Mouse (Mus musculus): Measurements from ENCODE around the gene Insrr. TPM values are rescaled to one million over a fixed set of nuclear protein-coding genes. Genes with fewer than 3 reads are reported as not detected.

Gene Insrr
- 0.04 and 0.23 TPM in 2 replicates for polyA plus RNA-seq (2015; fragmentation: Nextera tagmentation; extraction: Ambion mirVana)

GRCm38 (mm10) chr3:87796736-87797334 is at the start of gene Insrr:
TSS of gene Insrr (plus strand) at chr3:87796951.
- H3K27me3 ChIP-seq (ENCODE audit: control insufficient read depth, insufficient read depth, low read depth, low read length): peaks cover 91% of the 10 kb centered on the region
- peak within 1 kb of the TSS; percentile 57 for H3K4me2 ChIP-seq (ENCODE audit: low read depth, low read length)
- H3K27ac ChIP-seq (ENCODE audit: low read length): no peak within 1 kb of the TSS
- H3K9me3 ChIP-seq (ENCODE audit: control insufficient read depth, low read length): no peaks in the 10 kb centered on the region
- H3K4me1 ChIP-seq (replicated peaks; ENCODE audit: control insufficient read depth, insufficient read depth, low read length): peaks cover 16% of the 10 kb centered on the region
- H3K9ac ChIP-seq (ENCODE audit: low read length): peak within 1 kb of the TSS; percentile 47; the same call in 1 of the 2 replicates
- WGBS: 2% methylated on average over 29 of the region's 29 CpGs
- H3K4me3 ChIP-seq (ENCODE audit: low read length): peak within 1 kb of the TSS; percentile 40
- ATAC-seq (ENCODE audit: low read depth): peak; percentile 42; the same call in 1 of the 2 replicates
- no peaks in the 10 kb centered on the region for H3K36me3 ChIP-seq (ENCODE audit: control insufficient read depth, insufficient read depth, low read length)

DNA sequence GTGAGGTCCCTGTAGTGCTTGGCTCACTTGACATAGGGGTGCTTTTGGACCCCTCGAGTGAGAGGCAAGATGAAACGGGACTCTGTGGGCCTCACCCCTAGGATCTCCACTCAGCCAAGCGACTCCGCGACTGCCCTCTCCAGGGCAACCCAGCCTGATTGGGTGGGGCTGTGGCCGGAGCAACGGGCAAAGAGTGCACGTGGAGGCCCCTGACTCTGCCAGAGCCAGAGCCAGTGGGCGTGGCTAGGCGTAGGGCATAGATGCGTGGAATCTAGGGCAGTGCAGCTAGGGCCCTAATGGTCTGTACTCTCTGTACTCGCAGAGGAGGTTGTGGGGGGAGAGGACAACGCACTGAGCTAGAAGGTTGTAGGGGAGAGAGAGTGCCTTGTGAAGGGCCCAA is 48.3 kb upstream of the Insrr start, which contains the start of gene Lrrc71:
Gene Lrrc71 (minus strand): TSS at position 195 of the 400 bp plus-strand sequence.
- Histone ChIP-seq H3K27ac (ENCODE audit: low read length) (no peak within 1 kb of the TSS), H3K9ac (ENCODE audit: low read length) (no peak within 1 kb of the TSS), H3K4me1 (replicated peaks; ENCODE audit: control insufficient read depth, insufficient read depth, low read length) (peaks cover 18% of the 10 kb centered on the region), H3K4me2 (ENCODE audit: low read depth, low read length) (no peak within 1 kb of the TSS), H3K36me3 (ENCODE audit: control insufficient read depth, insufficient read depth, low read length) (peaks cover 8% of the 10 kb centered on the region), H3K9me3 (ENCODE audit: control insufficient read depth, low read length) (no peaks in the 10 kb centered on the region), H3K4me3 (ENCODE audit: low read length) (no peak within 1 kb of the TSS), H3K27me3 (ENCODE audit: control insufficient read depth, insufficient read depth, low read depth, low read length) (no peaks in the 10 kb centered on the region)
- peak; percentile 31 for ATAC-seq (ENCODE audit: low read depth)
- WGBS: 30% methylated on average over 13 of the region's 13 CpGs

DNA sequence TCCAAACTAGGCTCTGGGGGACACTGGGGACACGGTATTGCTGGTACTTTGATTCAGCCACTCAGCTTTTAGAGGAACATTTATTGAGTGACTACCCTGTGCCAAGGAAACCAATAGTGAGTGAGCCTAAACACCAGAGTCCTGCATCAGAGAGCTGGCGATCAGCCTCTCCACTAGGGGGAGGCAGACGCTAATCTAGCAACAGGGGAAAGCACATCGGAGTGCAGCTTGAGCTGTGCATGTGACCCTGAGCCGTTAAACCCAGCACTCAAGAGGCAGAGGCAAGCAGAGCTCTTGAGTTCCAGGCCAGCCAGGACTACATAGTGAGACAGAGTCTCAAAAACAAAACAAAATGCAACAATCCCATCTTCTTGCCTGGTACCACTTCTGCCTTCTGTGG is 47.7 kb upstream of the Insrr start:
- 11% methylated on average over 5 of the region's 5 CpGs for WGBS
- peak; percentile 29; the same call in 1 of the 2 replicates for ATAC-seq (ENCODE audit: low read depth)

DNA sequence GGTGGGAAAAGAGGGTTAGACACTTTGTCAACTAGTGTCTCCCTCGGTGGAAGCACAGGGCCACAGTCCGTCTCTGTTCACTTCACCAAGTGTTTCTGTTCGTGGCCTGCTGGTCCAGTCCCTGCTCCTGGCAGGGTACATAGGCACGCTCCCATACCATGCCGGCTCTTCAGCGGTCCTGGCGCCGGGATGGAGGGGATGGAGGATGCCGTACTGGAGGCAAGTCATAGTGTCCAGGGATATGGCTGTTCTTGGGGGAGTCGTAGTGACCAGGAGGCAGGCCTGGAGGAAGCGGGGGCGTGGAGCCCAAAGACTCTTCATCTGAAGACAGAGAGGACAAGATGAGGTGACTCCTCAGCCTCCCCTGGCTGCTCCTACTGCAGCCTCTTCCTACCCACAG is 46.8 kb upstream of the Insrr start:
- Histone ChIP-seq H3K9me3 (ENCODE audit: control insufficient read depth, low read length) (no peaks in the 10 kb centered on the region), H3K27ac (ENCODE audit: low read length) (no peak overlapping the region), H3K27me3 (ENCODE audit: control insufficient read depth, insufficient read depth, low read depth, low read length) (no peaks in the 10 kb centered on the region), H3K4me1 (replicated peaks; ENCODE audit: control insufficient read depth, insufficient read depth, low read length) (peaks cover 16% of the 10 kb centered on the region), H3K36me3 (ENCODE audit: control insufficient read depth, insufficient read depth, low read length) (peaks cover 8% of the 10 kb centered on the region), H3K4me3 (ENCODE audit: low read length) (no peak overlapping the region), H3K9ac (ENCODE audit: low read length) (no peak overlapping the region), H3K4me2 (ENCODE audit: low read depth, low read length) (no peak overlapping the region)
- WGBS: 88% methylated on average over 12 of the region's 12 CpGs
- no peak for ATAC-seq (ENCODE audit: low read depth)

More for the DNA sequence above, 47.7 kb upstream of the Insrr start:
- Histone ChIP-seq H3K4me1 (replicated peaks; ENCODE audit: control insufficient read depth, insufficient read depth, low read length) (peaks cover 18% of the 10 kb centered on the region), H3K27me3 (ENCODE audit: control insufficient read depth, insufficient read depth, low read depth, low read length) (no peaks in the 10 kb centered on the region), H3K9me3 (ENCODE audit: control insufficient read depth, low read length) (no peaks in the 10 kb centered on the region), H3K36me3 (ENCODE audit: control insufficient read depth, insufficient read depth, low read length) (peaks cover 8% of the 10 kb centered on the region), H3K27ac (ENCODE audit: low read length) (no peak overlapping the region), H3K9ac (ENCODE audit: low read length) (no peak overlapping the region), H3K4me3 (ENCODE audit: low read length) (no peak overlapping the region), H3K4me2 (ENCODE audit: low read depth, low read length) (no peak overlapping the region)

- Histone ChIP-seq H3K36me3 (ENCODE audit: control insufficient read depth, insufficient read depth, low read length) (peaks cover 8% of the 10 kb centered on the region), H3K9ac (ENCODE audit: low read length) (no peak overlapping the region)
Observed at GRCm38 (mm10) chr3:87752567-87752966, 44.2 kb upstream of the Insrr start.

DNA sequence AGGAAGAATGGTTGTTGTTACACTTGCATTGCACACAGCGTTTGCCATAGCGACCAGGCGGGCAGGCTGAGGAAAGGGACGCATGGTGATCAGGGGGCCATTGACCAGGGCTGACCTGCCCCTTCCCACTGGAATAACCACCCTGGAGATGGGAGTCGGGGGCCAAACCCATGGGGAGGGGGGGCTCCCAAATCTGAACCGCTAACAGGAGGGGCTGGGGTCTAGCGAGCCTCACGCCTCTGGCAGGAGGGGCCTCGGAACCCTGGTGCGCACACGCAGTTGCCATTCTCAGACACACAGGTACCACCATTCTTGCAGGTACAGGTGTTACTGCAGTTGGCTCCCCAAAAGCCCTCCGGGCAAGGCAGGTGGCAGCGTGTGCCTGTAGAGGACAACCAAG is 42.9 kb upstream of the Insrr start:
- no peak overlapping the region for H3K9ac ChIP-seq (ENCODE audit: low read length)
- no peaks in the 10 kb centered on the region for H3K9me3 ChIP-seq (ENCODE audit: control insufficient read depth, low read length)
- no peak for ATAC-seq (ENCODE audit: low read depth)
- no peaks in the 10 kb centered on the region for H3K27me3 ChIP-seq (ENCODE audit: control insufficient read depth, insufficient read depth, low read depth, low read length)
- 85% methylated on average over 13 of the region's 13 CpGs for WGBS
- H3K36me3 ChIP-seq (ENCODE audit: control insufficient read depth, insufficient read depth, low read length): peaks cover 8% of the 10 kb centered on the region
- no peak overlapping the region for H3K27ac ChIP-seq (ENCODE audit: low read length)
- no peak overlapping the region for H3K4me2 ChIP-seq (ENCODE audit: low read depth, low read length)
- H3K4me1 ChIP-seq (replicated peaks; ENCODE audit: control insufficient read depth, insufficient read depth, low read length): peaks cover 6% of the 10 kb centered on the region; the same call in 1 of the 2 replicates
- no peak overlapping the region for H3K4me3 ChIP-seq (ENCODE audit: low read length)

More at GRCm38 (mm10) chr3:87752567-87752966, 44.2 kb upstream of the Insrr start:
- no peak overlapping the region for H3K27ac ChIP-seq (ENCODE audit: low read length)
- no peak overlapping the region for H3K4me2 ChIP-seq (ENCODE audit: low read depth, low read length)
- H3K4me1 ChIP-seq (replicated peaks; ENCODE audit: control insufficient read depth, insufficient read depth, low read length): peaks cover 8% of the 10 kb centered on the region
- no peak overlapping the region for H3K4me3 ChIP-seq (ENCODE audit: low read length)
- no peaks in the 10 kb centered on the region for H3K9me3 ChIP-seq (ENCODE audit: control insufficient read depth, low read length)
- no peak for ATAC-seq (ENCODE audit: low read depth)
- 89% methylated on average over 3 of the region's 3 CpGs for WGBS
- H3K27me3 ChIP-seq (ENCODE audit: control insufficient read depth, insufficient read depth, low read depth, low read length): no peaks in the 10 kb centered on the region

DNA sequence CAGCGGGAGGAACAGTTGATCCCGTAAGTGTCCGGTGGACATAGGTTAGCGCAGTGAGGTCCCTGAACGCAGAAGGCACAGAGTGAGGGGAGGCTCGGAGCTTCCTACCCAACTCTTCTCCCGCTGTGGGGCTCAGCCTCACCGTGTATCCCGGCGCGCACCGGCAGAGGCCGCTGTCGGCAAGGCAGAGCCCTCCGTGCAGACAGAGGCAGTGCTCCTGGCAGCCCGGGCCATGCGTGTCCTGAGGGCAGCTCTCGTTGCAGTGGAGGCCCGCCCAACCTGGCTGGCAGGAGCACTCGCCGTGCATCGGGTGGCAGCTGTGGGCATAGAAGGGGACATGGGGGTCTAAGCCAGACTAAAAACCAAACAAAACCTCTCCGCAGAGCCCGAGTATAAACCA is 40.8 kb upstream of the Insrr start:
- peaks cover 6% of the 10 kb centered on the region; the same call in 1 of the 2 replicates for H3K4me1 ChIP-seq (replicated peaks; ENCODE audit: control insufficient read depth, insufficient read depth, low read length)
- no peaks in the 10 kb centered on the region for H3K9me3 ChIP-seq (ENCODE audit: control insufficient read depth, low read length)
- peak; percentile 89 for ATAC-seq (ENCODE audit: low read depth)
- H3K4me2 ChIP-seq (ENCODE audit: low read depth, low read length): peak overlapping the region; percentile 33; the same call in 1 of the 2 replicates
- H3K27me3 ChIP-seq (ENCODE audit: control insufficient read depth, insufficient read depth, low read depth, low read length): no peaks in the 10 kb centered on the region
- H3K27ac ChIP-seq (ENCODE audit: low read length): no peak overlapping the region
- no peak overlapping the region for H3K4me3 ChIP-seq (ENCODE audit: low read length)
- 0 out of 2 replicates have a peak overlapping the region, but pooled peaks have one; percentile 8 for H3K9ac ChIP-seq (ENCODE audit: low read length)
- WGBS: 7% methylated on average over 24 of the region's 24 CpGs
- peaks cover 4% of the 10 kb centered on the region; the same call in 1 of the 2 replicates for H3K36me3 ChIP-seq (ENCODE audit: control insufficient read depth, insufficient read depth, low read length)

GRCm38 (mm10) chr3:87756488-87756887 is 40.3 kb upstream of the Insrr start:
- Histone ChIP-seq H3K27ac (ENCODE audit: low read length) (no peak overlapping the region), H3K27me3 (ENCODE audit: control insufficient read depth, insufficient read depth, low read depth, low read length) (no peaks in the 10 kb centered on the region), H3K9ac (ENCODE audit: low read length) (no peak overlapping the region), H3K4me1 (replicated peaks; ENCODE audit: control insufficient read depth, insufficient read depth, low read length) (peaks cover 8% of the 10 kb centered on the region), H3K4me2 (ENCODE audit: low read depth, low read length) (no peak overlapping the region; the same call in 1 of the 2 replicates), H3K36me3 (ENCODE audit: control insufficient read depth, insufficient read depth, low read length) (no peaks in the 10 kb centered on the region; the same call in 1 of the 2 replicates), H3K4me3 (ENCODE audit: low read length) (no peak overlapping the region), H3K9me3 (ENCODE audit: control insufficient read depth, low read length) (no peaks in the 10 kb centered on the region)
- 0 out of 2 replicates have a peak, but pooled peaks have one; percentile 21 for ATAC-seq (ENCODE audit: low read depth)
- 49% methylated on average over 20 of the region's 20 CpGs for WGBS

DNA sequence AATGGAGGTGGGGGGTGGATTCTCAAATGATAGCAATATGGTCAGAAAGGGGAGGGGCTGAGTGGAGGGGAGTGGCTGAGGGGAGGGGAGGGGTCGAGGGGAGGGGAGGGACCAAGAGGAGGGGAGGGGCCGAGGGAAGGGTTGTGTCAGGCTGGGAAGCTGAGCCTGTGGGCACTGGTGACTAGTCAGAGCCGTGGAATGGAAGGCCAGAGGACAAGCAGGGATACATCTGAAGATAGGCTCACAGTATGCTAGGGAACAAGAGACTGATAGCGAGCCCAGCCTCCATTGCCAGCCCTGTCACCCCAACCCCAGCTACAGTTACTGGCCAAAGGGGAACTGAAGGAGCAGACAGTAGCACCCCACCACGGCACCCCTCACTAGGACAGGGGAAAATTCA is 38.1 kb upstream of the Insrr start:
- Histone ChIP-seq H3K4me1 (replicated peaks; ENCODE audit: control insufficient read depth, insufficient read depth, low read length) (peaks cover 24% of the 10 kb centered on the region), H3K36me3 (ENCODE audit: control insufficient read depth, insufficient read depth, low read length) (no peaks in the 10 kb centered on the region), H3K27ac (ENCODE audit: low read length) (no peak overlapping the region), H3K9ac (ENCODE audit: low read length) (no peak overlapping the region), H3K4me3 (ENCODE audit: low read length) (no peak overlapping the region), H3K9me3 (ENCODE audit: control insufficient read depth, low read length) (no peaks in the 10 kb centered on the region), H3K4me2 (ENCODE audit: low read depth, low read length) (no peak overlapping the region), H3K27me3 (ENCODE audit: control insufficient read depth, insufficient read depth, low read depth, low read length) (no peaks in the 10 kb centered on the region)
- ATAC-seq (ENCODE audit: low read depth): no peak
- 37% methylated on average over 4 of the region's 5 CpGs for WGBS

Data from lung, embryonic 16.5 days (tissue).